Mouse (Mus musculus): ENCODE results near the gene Dyrk3.
A peak's percentile ranks its signal among the peaks of the same experiment; 100 is the strongest.

Gene Dyrk3

DNA sequence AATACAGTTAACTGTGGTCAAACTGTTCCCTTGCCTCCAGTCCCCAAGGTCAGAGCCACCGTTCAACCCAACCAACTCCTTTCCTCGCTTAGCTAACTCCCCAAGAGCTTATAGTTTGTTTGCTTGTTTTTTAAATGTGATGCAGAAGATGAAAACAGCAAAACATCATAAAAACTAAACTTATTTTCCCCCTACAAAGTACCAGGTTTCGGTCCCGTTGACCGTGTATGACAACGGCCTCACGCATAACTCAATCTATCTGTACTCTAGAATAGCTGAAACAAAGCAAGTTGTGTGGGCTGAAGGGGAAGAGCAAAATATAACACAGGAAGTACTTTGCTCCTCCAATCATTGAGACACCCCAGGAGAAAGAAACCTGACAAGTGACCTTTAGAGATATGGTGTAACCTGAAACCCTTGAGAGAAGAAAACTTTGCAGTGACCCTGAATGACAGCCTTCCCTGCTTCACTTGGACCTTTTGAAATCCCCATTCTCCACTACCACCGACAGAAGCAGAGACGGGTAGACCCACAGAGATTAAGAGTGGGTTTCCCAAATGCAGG, 41.9 kb downstream of the Dyrk3 start:
- peaks cover 80% of the 10 kb centered on the region for H3K27me3 ChIP-seq (ENCODE audit: insufficient read depth, low read length)
- TF ChIP-seq CTCF (conservative IDR thresholded peaks at IDR 0.05; ENCODE audit: low read length) = no peak
- no peaks in the 10 kb centered on the region for H3K36me3 ChIP-seq (ENCODE audit: insufficient read depth, low read length)
- peak overlapping the region; percentile 86 for H3K4me3 ChIP-seq (replicated peaks; ENCODE audit: low read length)
- H3K9me3 ChIP-seq (ENCODE audit: low read length) = no peaks in the 10 kb centered on the region
- H3K4me1 ChIP-seq (replicated peaks; ENCODE audit: low read depth, low read length) = peaks cover 12% of the 10 kb centered on the region

GRCm38 (mm10) chr1:131095574-131095973, 42.6 kb downstream of the Dyrk3 start:
- H3K36me3 ChIP-seq (ENCODE audit: insufficient read depth, low read length) = no peaks in the 10 kb centered on the region
- peaks cover 17% of the 10 kb centered on the region for H3K4me1 ChIP-seq (replicated peaks; ENCODE audit: low read depth, low read length)
- H3K9me3 ChIP-seq (ENCODE audit: low read length) = no peaks in the 10 kb centered on the region
- H3K27me3 ChIP-seq (ENCODE audit: insufficient read depth, low read length) = peaks cover 80% of the 10 kb centered on the region
- no peak for TF ChIP-seq CTCF (conservative IDR thresholded peaks at IDR 0.05; ENCODE audit: low read length)
- TF ChIP-seq POU5F1 (IDR thresholded peaks at IDR 0.05; ENCODE audit: borderline replicate concordance, low read length) = no peak
- no peak for TF ChIP-seq NANOG (IDR thresholded peaks at IDR 0.05; ENCODE audit: borderline replicate concordance, low read length)
- no peak overlapping the region for H3K4me3 ChIP-seq (replicated peaks; ENCODE audit: low read length)

- peaks cover 18% of the 10 kb centered on the region for H3K4me1 ChIP-seq (replicated peaks; ENCODE audit: low read depth, low read length)
- no peak for TF ChIP-seq POU5F1 (IDR thresholded peaks at IDR 0.05; ENCODE audit: borderline replicate concordance, low read length)
- TF ChIP-seq NANOG (IDR thresholded peaks at IDR 0.05; ENCODE audit: borderline replicate concordance, low read length) = no peak
- no peak for TF ChIP-seq CTCF (conservative IDR thresholded peaks at IDR 0.05; ENCODE audit: low read length)
- no peaks in the 10 kb centered on the region for H3K36me3 ChIP-seq (ENCODE audit: insufficient read depth, low read length)
- H3K27me3 ChIP-seq (ENCODE audit: insufficient read depth, low read length) = peaks cover 82% of the 10 kb centered on the region
- no peak overlapping the region for H3K4me3 ChIP-seq (replicated peaks; ENCODE audit: low read length)
- no peaks in the 10 kb centered on the region for H3K9me3 ChIP-seq (ENCODE audit: low read length)
Measured at GRCm38 (mm10) chr1:131093889-131094288, 44.3 kb downstream of the Dyrk3 start.

DNA sequence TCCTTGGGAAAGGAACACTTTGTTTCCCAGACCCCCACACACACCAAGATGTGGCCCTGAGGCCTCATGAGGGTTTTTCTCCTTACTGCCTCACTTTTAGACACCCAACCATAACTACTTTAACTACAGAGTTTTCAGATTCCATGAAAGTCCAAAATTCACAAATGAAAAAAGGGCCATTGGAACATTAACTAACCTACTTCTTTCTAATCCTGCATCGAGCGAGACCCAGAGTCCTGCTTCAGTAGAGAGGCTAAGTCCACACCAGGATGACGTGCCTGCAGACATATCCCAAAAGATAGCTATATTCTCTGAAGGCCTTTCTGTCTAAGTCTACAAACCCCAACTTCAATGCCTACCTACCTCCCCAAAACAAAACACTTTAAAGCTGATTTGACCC, 45.3 kb downstream of the Dyrk3 start:
- Histone ChIP-seq H3K9me3 (ENCODE audit: low read length) (no peaks in the 10 kb centered on the region), H3K27me3 (ENCODE audit: insufficient read depth, low read length) (peaks cover 85% of the 10 kb centered on the region), H3K4me3 (replicated peaks; ENCODE audit: low read length) (no peak overlapping the region), H3K4me1 (replicated peaks; ENCODE audit: low read depth, low read length) (peaks cover 18% of the 10 kb centered on the region), H3K36me3 (ENCODE audit: insufficient read depth, low read length) (no peaks in the 10 kb centered on the region)
- TF ChIP-seq CTCF (conservative IDR thresholded peaks at IDR 0.05; ENCODE audit: low read length) (no peak), POU5F1 (IDR thresholded peaks at IDR 0.05; ENCODE audit: borderline replicate concordance, low read length) (no peak), NANOG (IDR thresholded peaks at IDR 0.05; ENCODE audit: borderline replicate concordance, low read length) (no peak)

- Histone ChIP-seq H3K4me1 (replicated peaks; ENCODE audit: low read depth, low read length) (peaks cover 18% of the 10 kb centered on the region), H3K9me3 (ENCODE audit: low read length) (no peaks in the 10 kb centered on the region), H3K4me3 (replicated peaks; ENCODE audit: low read length) (no peak overlapping the region), H3K27me3 (ENCODE audit: insufficient read depth, low read length) (peaks cover 89% of the 10 kb centered on the region), H3K36me3 (ENCODE audit: insufficient read depth, low read length) (no peaks in the 10 kb centered on the region)
- no peak for TF ChIP-seq POU5F1 (IDR thresholded peaks at IDR 0.05; ENCODE audit: borderline replicate concordance, low read length)
- no peak for TF ChIP-seq NANOG (IDR thresholded peaks at IDR 0.05; ENCODE audit: borderline replicate concordance, low read length)
- TF ChIP-seq CTCF (conservative IDR thresholded peaks at IDR 0.05; ENCODE audit: low read length) = no peak
Measured at GRCm38 (mm10) chr1:131092173-131092572, 46.0 kb downstream of the Dyrk3 start.

DNA sequence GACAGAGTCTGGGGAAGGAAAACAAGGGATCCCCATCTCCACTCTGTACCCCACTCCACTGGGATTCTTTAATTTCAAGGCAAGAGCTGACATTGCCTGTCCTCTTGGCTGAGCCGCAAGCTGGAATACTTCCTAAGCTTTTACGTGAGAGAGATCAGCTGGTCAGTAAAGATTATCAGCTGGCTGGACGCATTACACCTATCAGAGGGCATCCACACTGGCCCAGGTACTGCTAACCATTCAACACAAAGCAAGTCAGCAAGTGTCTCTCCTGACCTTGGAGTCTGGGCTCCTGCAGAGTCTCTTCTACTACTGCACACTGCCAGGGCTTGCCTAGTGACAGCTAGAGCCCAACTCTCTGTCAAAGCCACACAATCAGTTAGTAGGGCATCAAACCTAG, 46.7 kb downstream of the Dyrk3 start:
- Histone ChIP-seq H3K27me3 (ENCODE audit: insufficient read depth, low read length) (peaks cover 83% of the 10 kb centered on the region), H3K4me1 (replicated peaks; ENCODE audit: low read depth, low read length) (peaks cover 17% of the 10 kb centered on the region), H3K9me3 (ENCODE audit: low read length) (no peaks in the 10 kb centered on the region), H3K36me3 (ENCODE audit: insufficient read depth, low read length) (no peaks in the 10 kb centered on the region), H3K4me3 (replicated peaks; ENCODE audit: low read length) (no peak overlapping the region)
- no peak for TF ChIP-seq CTCF (conservative IDR thresholded peaks at IDR 0.05; ENCODE audit: low read length)

GRCm38 (mm10) chr1:131090877-131091276, 47.3 kb downstream of the Dyrk3 start:
- Histone ChIP-seq H3K9me3 (ENCODE audit: low read length) (no peaks in the 10 kb centered on the region), H3K36me3 (ENCODE audit: insufficient read depth, low read length) (no peaks in the 10 kb centered on the region), H3K27me3 (ENCODE audit: insufficient read depth, low read length) (peaks cover 79% of the 10 kb centered on the region), H3K4me3 (replicated peaks; ENCODE audit: low read length) (no peak overlapping the region), H3K4me1 (replicated peaks; ENCODE audit: low read depth, low read length) (peaks cover 11% of the 10 kb centered on the region)
- TF ChIP-seq NANOG (IDR thresholded peaks at IDR 0.05; ENCODE audit: borderline replicate concordance, low read length) (no peak), CTCF (conservative IDR thresholded peaks at IDR 0.05; ENCODE audit: low read length) (no peak), POU5F1 (IDR thresholded peaks at IDR 0.05; ENCODE audit: borderline replicate concordance, low read length) (no peak)

GRCm38 (mm10) chr1:131090261-131090660, 47.9 kb downstream of the Dyrk3 start:
- peaks cover 6% of the 10 kb centered on the region; the same call in 1 of the 2 replicates for H3K4me1 ChIP-seq (replicated peaks; ENCODE audit: low read depth, low read length)
- H3K36me3 ChIP-seq (ENCODE audit: insufficient read depth, low read length) = no peaks in the 10 kb centered on the region
- TF ChIP-seq NANOG (IDR thresholded peaks at IDR 0.05; ENCODE audit: borderline replicate concordance, low read length) (no peak), CTCF (conservative IDR thresholded peaks at IDR 0.05; ENCODE audit: low read length) (no peak), POU5F1 (IDR thresholded peaks at IDR 0.05; ENCODE audit: borderline replicate concordance, low read length) (no peak)
- H3K4me3 ChIP-seq (replicated peaks; ENCODE audit: low read length) = no peak overlapping the region
- H3K9me3 ChIP-seq (ENCODE audit: low read length) = no peaks in the 10 kb centered on the region
- peaks cover 76% of the 10 kb centered on the region for H3K27me3 ChIP-seq (ENCODE audit: insufficient read depth, low read length)

GRCm38 (mm10) chr1:131089525-131090127, 48.5 kb downstream of the Dyrk3 start:
- peaks cover 7% of the 10 kb centered on the region for H3K4me1 ChIP-seq (replicated peaks; ENCODE audit: low read depth, low read length)
- no peak for TF ChIP-seq CTCF (conservative IDR thresholded peaks at IDR 0.05; ENCODE audit: low read length)
- no peak for TF ChIP-seq POU5F1 (IDR thresholded peaks at IDR 0.05; ENCODE audit: borderline replicate concordance, low read length)
- no peak for TF ChIP-seq NANOG (IDR thresholded peaks at IDR 0.05; ENCODE audit: borderline replicate concordance, low read length)
- H3K36me3 ChIP-seq (ENCODE audit: insufficient read depth, low read length) = no peaks in the 10 kb centered on the region
- no peak overlapping the region for H3K4me3 ChIP-seq (replicated peaks; ENCODE audit: low read length)
- H3K27me3 ChIP-seq (ENCODE audit: insufficient read depth, low read length) = peaks cover 74% of the 10 kb centered on the region
- H3K9me3 ChIP-seq (ENCODE audit: low read length) = no peaks in the 10 kb centered on the region

All from E14TG2a.4 (cell line).